Mouse (Mus musculus) retina, postnatal 7 days (tissue): ENCODE measurements around the gene Gmnc.

Experiments used
- DNase-seq: peaks from one replicate; pipeline ENCODE4 v3.0.0-alpha.2; 2012; ENCODE audit warnings: low read depth, low spot score

The Gmnc gene

GRCm38 (mm10) chr16:26991477-26992300 lies at the start of gene Gmnc:
Gene Gmnc (minus strand): TSS chr16:26991652.
- no peak for DNase-seq

DNA sequence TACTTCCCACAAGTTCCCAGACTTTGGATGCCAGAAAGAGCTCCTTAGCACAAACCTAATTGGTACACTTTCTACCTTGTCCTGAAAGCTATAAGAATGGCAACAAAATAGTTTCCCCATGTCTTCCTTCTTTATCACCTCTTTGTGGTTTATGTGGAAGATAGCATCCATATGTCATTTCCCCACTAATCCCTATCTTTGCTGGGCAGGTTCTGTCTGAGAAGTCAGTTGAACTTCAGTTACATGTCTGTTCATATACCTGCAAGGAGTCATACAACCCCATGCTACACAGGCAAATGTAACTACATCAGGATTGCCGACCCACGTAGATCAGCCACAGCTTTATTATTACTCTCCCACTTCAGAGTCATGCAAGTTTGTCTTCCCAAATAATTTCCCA lies 35.8 kb upstream of the Gmnc start:
- no peak for DNase-seq

DNA sequence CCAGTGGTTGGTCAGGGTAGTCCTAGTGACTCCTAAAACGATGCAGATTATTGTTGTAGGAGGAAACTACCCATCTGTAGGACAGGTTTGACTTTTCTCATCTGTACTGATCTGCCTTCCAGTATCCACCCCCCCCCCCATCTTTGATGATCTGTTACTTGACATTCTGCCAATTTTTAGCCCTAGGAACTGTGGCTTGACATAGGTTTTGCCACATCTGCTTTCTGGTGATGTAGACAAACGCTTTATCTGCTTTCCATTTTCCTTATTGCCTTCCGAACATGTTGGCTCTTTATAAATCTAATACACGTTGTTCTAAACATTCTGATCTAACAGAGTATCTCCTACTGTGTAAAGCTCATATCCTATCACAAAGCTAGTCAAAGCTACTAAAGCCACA lies 34.8 kb upstream of the Gmnc start:
- no peak for DNase-seq

- no peak for DNase-seq
These were observed 31.3 kb upstream of the Gmnc start for GRCm38 (mm10) chr16:27022746-27023145.

DNA sequence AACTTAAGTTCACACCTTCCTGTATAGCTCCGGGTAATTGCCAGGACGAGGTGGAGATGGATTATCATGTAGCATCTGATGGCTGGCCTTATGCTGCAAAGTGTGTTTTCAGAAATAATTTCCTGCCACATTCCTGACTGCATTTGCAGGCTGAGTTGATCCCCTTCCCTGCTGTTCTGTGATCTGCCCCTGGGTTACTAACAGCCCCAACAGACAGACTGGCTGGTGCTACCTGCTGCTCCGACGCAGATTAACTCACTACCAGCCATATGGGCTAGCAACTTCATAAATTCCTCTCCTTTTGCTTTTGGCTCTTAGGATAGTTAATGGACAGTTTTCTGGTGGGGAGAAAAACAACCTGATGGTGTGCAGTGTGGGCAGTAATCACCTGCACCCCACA lies 25.9 kb upstream of the Gmnc start:
- no peak for DNase-seq

- DNase-seq = no peak
These were observed 11.3 kb upstream of the Gmnc start for GRCm38 (mm10) chr16:27002714-27003113.

DNA sequence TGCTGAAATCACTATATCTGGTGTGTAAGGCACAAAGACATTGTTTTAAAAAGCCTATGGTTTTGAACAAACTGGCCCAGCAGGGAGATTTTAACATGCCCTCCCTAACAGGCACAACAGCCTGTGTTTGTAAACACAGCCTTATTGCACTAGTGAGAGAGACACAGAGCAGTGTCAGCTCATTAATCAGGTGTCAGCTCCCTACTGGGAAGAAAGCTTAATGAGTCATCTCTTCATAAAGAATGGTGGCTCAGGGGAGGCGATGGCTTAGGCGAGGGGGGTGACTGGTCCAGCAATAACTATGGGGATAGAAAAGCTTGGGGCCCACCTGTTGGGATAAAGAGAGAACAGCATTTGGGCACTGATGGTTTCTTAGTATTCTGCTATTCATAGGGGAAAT lies 8.1 kb upstream of the Gmnc start:
- DNase-seq = no peak

DNA sequence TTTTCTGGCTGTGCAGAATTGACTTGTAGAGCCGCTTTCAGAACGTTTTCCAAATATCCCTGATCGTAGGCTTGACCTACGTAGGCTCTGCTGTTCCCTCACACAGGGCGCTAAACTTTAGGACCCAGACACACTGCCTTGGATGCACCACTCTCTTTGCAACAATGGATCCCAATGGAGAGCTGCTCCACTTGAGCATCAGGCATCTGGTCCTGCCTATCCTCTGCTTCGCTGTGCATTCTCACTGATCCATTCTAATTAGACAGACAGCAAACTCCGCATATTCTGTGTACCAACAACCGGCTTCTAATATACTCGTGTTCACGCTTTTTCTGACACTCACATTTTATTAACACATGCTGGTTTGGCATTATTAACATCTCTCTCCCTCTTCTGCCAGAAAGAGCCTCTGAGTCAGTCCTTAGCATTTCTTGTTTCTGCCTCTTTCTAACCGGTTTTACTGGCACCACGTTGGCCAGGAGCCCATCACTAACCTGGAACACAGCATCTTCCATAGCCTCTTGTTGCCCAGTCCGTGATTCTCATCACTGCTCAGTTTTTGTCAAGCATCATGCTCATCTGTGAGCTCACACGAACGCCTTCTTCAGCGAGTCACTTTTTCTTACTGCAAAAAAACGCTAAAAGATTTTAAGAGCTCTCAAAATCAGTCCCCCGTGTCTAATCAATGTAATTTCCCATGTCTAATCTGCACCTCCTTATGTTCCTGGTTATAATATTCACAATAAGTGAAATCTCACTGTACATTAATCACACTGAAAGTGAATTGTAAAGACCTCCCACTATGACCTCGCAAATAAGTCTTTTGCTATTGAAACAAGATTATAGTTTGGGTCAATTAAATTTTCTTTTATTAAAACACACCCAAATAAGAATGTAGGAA lies 1.8 kb downstream of the Gmnc start:
- no peak for DNase-seq

DNA sequence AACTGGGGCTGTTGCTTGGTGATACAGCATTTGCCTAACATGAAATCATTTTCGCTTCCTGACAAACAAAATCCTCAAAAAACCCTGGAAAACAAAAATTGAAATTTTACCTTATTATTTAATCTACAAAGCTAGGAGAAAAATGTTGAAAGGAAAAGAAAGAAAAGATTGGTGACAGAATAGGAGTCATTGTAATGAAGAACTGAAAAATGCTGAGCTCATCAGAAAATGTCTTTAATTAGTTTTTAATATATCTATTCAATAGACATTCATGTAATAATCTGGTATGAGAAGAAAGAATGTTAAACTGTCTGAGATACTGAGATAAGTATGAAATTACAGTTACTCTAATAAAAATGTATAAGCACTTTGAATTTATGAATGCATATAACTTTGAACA lies 3.3 kb downstream of the Gmnc start:
- no peak for DNase-seq

DNA sequence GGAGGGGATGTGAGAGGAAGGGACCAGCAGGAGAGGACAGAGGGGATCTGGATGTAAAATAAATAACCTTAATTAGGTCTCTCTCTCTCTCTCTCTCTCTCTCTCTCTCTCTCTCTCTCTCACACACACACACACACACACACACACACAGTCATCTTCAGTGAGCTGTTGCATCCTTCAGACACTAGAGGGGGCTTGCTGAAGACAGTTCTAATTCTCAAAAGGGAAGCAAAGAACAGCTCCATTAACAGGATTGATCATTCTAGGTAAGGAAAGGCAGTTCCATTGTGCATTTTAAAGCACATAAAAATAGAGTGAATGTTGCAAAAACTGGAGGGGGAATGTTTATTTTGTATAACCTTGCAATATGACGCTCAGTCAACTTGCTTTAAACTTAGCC lies 5.7 kb downstream of the Gmnc start:
- no peak for DNase-seq

- no peak for DNase-seq
These were observed 9.3 kb downstream of the Gmnc start for GRCm38 (mm10) chr16:26982112-26982511.

DNA sequence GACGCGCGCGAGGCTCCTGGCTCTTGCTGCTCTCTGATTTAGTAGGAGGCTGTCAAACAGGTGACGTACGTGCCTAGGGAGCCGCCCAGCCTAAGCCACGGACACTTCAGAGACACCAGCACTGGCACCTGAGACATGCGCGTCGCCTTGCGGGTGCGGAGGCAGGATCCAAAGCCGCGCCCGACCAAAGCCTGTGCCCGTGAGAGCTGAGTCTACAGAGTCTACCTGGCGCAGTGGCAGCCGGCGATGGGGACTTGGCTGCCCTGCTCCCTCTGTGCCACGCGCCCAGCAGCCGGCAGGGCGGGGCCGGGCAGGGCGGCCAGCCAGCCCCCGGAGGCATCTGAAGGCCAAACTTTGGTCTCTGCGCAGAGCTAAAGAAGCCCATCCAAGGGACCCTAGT lies 23.5 kb downstream of the Gmnc start:
- no peak for DNase-seq

DNA sequence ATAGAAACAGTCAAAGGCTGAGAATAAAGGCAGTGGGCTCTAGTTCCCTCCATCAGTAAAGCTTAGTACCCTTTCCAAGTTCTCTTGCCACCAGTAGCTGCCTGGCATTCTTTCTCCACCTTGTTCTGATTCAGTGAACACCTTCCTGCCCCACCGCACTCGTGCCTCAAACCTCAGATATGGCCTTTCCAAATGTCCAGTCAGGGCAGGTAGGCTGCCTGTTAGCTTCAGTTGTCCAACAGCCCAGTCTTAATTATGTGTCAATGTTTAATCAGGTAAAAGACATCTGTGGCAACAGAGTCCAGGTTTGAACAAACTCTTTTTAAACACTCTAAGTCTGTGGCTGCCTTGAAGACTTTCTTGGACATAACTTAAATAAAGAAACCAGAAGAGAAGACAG lies 24.6 kb downstream of the Gmnc start:
- no peak for DNase-seq

DNA sequence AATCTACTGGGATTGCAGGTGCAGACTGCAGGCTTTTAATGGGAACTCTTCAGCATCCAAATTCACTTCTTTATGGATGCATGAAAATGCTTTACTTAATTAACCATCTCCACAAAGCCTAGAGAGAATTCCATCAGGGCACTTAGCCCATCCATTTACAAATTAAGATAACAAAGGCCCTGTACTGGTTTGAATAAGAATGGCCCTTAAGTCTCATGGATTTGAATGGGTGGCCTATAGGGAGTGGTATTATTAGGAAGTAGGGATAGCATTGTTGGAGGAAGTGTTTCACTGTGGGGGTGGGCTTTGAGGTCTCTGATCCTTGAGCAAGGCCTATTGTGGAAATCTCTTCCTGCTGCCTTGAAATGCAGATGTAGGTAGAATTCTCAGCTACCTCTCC lies 29.5 kb downstream of the Gmnc start:
- no peak for DNase-seq

- DNase-seq = no peak
These were observed 39.9 kb downstream of the Gmnc start for GRCm38 (mm10) chr16:26951601-26952000.

- no peak for DNase-seq
These were observed 41.2 kb downstream of the Gmnc start for GRCm38 (mm10) chr16:26950209-26950608.

- no peak for DNase-seq
These were observed 87.5 kb downstream of the Gmnc start for GRCm38 (mm10) chr16:26903968-26904367.

DNA sequence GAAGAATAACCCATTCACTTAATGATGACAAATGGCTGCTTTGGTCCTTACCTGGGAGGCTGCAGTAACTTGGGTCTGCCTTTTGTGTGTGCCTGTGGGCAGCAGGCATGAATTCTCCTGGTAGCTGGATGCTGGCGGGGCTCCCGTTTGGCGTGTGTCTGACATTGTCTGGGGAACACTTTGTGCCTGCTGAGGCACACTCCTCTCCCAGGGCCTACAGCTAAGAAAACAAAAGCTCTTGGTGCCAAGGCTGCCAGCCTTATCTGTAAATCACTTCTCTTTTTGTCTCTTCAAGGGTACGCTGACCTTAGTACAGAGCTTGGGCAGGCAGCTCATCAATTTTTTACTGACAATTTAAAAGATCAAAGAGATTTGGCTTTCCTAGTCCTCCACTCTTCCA lies 90.0 kb downstream of the Gmnc start:
- no peak for DNase-seq

GRCm38 (mm10) chr16:26886337-26886736 lies 105.1 kb downstream of the Gmnc start:
- no peak for DNase-seq

GRCm38 (mm10) chr16:26876885-26877284 lies 114.6 kb downstream of the Gmnc start:
- DNase-seq = no peak
